Mouse (Mus musculus): ENCODE results near the gene Farsa.
"Not testable (repeated sequence)": the region's sequence is repeated elsewhere in the genome, so short reads cannot be mapped to it uniquely, and the experiment has no call there.

Gene Farsa

DNA sequence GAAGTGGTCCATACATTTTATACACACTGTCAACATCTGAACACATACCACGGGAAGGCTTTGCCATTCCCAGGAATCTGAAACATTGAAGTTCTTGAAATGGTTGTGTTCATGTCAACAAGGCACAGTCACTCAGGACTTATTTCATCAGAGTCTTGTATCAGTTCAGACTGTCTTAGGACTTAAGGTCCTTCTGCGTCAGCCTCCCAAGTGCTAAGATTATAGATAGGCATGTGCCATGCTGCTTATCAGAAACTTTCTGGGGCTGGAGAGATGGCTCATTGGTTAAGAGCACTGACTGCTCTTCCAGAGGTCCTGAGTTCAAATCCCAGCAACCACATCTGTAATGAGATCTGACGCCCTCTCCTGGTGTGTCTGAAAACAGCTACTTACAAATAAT is 17.6 kb downstream of the Farsa start:
- DNase-seq: no peak

DNA sequence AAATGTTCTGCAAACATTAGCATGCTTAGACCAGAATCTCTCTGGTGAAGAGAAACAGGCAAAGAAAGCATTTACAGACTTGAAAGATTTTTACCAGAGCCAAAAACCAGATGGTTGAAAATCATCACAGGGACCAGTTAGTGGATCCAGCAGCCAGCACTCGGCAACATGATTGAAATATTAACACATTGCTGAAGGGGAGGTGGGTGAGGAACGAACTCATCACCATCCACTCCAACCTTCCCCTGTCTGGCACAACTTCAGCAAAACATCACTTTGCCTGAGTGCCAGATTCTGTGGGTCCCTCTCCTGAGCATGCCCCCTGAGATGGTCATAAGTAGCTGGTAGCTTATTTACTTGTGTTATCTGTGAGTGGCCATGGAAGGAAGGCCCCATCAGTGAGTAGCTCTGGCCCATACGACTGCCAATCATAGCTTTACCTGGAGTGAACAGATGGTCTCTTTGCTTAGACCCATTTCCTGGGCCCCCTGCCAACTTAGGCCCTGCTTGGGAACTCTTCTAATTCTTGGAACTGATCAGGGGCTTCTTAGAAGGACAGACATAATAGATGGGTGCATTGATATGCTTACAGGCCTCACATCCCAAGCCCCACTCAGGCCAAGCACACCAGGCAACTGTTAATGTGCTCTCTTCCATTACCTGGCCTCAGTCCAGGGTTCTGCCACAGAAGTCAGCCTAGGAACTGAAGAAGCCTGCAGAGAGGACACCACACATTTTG is 20.7 kb downstream of the Farsa start:
- DNase-seq: no peak

DNA sequence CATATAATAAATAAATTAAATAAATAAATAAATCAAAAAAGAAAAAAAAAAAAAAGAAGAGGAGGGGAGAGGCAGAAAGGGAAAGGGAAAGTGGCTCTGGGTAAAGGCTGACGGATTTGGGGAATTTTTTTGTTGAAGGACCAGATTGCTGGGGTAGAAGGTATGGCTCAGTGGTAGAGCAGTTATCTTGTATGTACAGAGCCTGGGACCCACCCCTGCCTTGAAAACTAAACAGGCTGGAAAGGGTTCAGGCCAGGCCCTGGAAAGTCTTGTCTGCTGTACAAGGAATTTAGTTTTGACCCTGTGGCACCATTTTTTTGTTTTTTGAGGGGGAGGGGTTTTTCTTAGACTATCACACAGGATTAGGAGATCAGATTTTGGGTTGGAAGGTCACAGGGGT is 22.1 kb downstream of the Farsa start:
- no peak for DNase-seq

DNA sequence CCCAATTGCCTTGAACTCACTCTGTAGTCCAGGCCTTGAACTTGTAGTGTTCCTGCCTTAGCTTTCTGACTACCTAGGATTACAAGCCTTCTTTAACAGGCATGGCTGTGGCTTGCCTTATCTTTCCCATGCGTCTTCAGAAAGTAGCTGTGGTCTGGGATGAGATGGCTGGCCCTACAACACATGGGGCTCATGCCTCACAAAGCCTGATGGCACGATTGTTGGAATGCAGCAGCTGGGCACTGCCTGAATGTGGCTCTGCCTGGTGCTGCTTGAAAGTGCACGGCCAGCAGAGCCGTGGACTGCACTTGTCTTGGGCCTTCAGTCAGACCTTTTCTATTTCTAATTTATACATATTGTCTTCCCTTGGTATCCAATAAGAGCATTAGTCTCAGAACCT is 27.9 kb downstream of the Farsa start:
- no peak for DNase-seq

DNA sequence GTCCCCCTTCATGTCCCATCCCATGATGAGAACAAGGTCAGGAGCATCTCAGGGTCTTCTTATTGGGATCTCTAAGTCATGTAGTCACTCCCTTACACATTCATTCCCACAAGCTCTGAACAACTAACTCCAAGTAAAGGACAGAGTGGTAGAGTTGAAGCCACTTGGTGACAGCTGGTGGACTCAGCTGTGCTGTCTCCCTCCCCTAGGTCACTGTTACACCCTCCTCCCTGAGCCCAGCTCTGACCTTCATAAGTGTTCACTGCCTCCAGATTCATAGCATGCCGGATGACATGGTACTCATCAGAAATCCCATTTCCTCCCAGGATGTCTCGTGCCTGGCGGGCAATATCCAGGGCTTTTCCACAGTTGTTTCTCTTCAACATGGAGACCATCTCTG is 31.5 kb downstream of the Farsa start:
- no peak for DNase-seq

DNA sequence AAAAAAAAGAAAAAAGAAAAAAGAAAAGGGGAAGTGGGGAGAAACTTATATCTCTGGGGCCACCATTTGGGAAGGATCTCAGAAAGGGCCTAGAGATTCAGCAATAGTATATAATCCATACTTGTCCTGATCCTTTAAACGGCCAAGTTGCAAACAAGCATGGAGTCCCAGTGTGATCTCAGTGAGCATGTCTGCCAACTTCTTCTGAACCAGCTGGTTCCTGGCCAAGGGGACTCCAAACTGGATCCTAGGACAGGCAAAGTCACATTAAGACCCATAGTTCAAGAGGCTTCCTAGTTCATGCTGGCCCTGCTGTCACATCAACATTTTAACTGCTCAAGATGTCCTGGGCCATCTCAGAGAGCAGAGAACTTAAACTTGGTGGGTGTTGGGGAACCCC is 32.4 kb downstream of the Farsa start:
- DNase-seq: no peak

DNA sequence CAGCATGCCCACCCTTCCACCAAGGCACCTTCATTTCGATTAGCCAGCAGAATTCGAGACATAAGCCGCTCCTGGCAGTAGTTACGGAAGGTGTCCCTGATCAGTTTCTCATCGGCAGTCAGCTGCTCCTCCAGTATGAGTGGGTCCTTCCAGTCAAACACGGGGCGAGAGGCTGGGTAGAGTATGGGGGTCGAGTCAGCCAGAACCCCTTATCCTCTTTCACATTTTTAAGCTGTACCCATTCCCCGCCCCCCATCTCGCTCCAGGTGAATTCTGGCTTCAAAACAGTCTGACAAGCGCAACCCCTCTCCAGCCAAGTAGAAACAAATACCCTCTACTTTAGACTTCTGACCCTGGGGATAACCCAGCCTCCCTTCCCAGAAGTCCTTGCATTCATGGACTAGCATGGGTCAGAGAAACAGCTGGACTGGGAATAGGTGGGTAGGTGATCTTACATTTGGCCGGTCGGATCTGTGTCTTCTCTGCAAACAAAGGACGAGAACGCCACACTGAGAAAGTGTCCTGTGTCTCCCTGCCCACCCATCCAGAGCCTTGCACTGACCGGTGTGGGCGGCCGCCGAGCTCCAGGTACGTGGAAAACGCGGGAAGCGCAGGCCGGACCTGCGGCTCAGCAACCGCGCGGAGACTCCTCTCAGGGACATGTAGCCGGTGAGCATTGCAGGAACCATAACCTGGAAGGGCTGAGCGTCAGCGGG is 36.4 kb downstream of the Farsa start:
- peak; percentile 71 to 80 for DNase-seq

DNA sequence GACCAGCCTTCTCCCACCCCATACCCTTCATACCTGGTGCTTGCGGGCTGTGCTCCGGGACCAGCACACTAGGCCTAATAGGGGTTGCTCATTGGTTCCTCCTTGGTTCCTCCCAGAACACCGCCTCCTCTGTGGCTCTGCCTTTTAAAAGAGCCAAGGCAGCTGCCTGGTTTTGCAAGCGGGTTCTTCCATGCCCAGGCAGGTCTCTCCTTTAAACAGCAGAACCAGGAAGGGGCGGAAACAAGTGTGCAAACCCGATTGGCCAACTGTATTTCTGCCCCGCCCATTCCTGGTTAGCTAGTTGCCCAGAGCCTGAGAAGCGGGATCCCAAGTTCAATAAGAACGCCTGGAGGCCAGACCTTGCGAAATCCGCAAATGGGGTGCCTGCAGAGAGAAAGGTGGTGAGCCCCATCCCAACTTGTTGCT is 36.9 kb downstream of the Farsa start, which contains the start of gene Gcdh:
Gcdh (minus strand) TSS at position 213 of the 426 bp plus-strand sequence.
- peak; percentile 94 to 99 for DNase-seq

DNA sequence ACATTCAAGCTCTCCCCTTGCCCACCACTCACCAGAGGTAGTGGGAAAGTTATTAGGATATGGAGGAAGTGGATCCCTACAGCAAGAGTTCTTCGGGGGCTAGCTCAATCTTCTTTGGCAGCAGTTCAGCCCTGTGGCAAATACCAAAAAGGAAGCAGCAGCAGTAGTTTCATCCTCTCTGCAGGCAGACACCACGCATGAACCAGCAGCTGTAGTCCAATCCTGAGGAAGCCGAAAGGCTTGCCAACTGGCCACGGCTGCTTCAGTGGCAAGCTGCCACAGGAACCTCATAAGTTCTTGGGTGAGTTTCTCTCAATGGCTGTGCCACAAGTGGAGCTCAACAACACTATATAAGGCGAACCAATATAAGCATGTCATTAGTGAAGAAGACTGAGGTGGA is 39.2 kb downstream of the Farsa start:
- no peak for DNase-seq

DNA sequence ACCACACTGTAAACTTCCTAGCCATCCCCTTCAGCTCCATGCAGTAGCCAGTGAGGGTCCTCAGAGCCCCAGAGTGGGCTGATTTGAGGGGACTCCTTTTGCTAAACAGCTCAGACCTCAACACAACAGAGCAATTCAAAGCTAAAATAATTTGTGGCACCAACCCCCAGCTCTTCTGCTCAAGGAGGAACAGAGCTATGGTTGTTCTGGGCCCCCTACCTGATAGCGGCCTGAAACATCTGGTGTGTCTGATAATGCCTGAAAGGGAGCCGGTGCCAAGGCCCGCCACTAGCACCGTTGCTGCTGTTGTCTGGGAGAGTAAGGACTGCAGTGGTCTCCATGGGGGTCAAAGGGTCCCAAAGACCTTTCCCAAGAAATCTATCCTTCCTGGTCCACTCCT is 44.3 kb downstream of the Farsa start:
- no peak for DNase-seq

DNA sequence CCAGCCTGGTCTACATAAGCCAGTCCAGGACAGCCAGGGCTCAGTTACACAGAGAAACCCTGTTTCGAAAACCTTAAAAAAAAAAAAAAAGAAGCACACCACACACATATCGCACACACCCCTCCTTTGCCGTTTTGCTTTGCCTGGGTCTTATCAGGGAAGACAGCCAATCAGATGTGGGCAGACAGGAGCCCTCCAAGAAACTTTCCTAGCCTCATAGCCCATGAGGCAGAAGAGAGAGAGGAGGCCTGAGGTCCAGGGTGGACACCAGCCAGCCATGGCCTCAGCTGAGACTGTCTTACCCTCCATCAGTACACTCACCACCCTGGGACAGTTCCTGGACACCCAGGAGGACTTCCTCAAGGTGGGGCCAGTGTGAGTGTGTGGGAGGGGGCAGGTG is 45.0 kb downstream of the Farsa start, which contains the start of gene Klf1:
Klf1 (plus strand) TSS at position 177 of the 400 bp plus-strand sequence.
- DNase-seq: no peak

DNA sequence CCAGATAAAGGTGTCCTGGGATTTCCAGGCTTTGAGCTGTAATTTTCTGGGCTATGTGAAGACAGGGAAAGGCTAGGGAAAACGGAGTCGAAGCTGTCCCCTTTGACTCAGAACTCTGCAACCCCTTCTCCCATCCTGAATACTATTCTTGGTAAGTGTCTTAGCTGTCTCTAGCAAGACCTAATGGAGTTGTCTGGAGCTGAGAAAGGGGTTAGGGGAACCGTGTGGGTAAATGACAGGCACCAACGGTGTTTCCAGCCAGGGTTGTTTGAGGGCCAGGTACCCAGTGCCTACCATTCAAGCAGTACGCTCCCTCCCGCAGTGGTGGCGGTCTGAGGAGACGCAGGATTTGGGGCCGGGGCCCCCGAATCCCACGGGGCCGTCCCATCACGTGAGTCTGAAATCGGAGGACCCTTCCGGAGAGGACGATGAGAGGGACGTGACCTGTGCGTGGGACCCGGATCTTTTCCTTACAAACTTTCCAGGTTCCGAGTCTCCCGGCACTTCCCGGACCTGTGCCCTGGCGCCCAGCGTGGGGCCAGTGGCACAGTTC is 45.7 kb downstream of the Farsa start:
- no peak for DNase-seq

DNA sequence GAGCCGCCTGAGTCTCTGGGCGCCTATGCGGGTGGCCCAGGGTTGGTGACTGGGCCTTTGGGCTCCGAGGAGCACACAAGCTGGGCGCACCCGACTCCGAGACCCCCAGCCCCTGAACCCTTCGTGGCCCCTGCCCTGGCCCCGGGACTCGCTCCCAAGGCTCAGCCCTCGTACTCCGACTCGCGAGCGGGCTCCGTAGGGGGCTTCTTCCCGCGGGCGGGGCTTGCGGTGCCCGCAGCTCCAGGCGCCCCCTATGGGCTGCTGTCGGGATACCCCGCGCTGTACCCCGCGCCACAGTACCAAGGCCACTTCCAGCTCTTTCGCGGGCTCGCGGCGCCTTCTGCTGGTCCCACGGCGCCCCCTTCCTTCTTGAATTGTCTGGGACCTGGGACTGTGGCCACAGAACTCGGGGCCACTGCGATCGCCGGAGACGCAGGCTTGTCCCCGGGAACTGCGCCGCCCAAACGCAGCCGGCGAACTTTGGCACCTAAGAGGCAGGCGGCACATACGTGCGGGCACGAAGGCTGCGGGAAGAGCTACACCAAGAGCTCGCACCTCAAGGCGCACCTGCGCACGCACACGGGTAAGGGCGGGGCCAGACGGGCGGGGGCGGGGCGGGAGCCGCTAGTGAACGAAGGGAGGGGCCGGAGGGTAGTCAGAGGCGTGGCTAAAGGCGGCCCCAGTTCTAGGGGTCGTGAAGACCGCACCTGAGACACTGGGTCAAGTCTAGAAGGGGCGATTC is 46.3 kb downstream of the Farsa start:
- DNase-seq: peak; percentile 96 to 98

DNA sequence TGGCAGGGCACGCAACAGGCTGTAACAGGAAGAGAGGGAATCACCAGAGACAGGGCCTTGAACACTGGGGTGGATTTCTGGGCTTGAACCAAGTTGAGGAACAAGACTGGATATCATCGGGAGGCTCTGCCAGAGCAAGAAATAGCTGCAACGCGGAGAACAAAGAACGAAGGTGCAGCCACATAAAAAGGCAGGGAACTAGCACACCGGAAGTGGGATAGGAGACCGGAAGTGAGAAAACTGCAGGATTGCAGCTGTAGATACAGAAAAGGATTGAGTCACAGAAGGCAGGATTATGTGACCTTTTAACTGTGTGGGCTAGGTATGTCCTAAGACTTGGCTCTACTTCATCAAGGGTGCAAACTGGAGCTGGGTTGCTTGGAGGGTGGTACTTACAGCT is 47.6 kb downstream of the Farsa start:
- no peak for DNase-seq

DNA sequence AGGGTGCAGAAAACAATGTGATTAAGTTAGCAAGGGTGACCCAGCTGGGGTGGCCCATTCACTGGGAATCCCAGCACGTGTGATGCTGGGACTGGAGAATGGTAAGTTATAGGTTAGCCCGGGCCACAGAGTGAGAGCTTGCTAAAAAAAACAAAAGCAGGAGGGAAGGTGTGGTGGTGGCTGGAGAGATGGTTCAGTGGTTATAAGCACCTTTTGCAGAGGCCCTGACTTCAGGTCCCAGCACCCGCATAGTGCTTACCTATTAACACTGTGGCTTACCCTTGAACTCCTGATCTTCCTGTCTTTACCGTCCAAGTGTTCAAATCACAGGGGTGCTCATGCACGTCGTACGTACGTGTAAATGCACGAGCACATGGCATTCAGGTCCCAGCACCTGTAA is 50.2 kb downstream of the Farsa start:
- no peak for DNase-seq

DNA sequence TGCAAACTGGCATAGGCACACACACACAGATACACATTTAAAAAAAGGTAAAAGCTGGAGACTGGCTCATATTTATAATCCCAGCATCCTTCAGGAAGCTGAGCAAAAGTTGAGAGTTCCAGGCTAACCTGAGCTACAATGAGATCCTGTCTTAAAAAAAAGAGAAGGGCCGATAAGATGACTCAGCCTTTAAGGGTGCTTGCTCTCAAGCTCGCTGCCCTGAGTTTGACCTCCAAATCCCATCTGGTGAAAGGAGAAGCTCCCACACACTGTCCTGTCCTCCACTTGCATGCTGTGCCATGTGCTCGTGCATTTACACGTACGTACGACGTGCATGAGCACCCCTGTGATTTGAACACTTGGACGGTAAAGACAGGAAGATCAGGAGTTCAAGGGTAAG is 50.7 kb downstream of the Farsa start:
- no peak for DNase-seq

DNA sequence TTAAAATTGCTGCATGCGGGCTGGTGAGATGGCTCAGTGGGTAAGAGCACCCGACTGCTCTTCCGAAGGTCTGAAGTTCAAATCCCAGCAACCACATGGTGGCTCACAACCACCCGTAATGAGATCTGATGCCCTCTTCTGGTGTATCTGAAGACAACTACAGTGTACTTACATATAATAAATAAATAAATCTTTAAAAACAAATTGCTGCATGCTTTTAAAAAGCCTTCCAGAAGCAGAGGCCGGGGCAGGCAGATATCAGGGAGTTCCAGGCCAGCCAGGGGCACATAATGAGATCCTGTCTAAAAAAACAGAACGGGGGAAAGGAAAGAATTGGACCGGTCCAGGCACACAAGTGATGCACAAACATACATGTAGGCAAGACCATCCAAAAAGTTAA is 51.2 kb downstream of the Farsa start:
- DNase-seq: not testable (repeated sequence)

DNA sequence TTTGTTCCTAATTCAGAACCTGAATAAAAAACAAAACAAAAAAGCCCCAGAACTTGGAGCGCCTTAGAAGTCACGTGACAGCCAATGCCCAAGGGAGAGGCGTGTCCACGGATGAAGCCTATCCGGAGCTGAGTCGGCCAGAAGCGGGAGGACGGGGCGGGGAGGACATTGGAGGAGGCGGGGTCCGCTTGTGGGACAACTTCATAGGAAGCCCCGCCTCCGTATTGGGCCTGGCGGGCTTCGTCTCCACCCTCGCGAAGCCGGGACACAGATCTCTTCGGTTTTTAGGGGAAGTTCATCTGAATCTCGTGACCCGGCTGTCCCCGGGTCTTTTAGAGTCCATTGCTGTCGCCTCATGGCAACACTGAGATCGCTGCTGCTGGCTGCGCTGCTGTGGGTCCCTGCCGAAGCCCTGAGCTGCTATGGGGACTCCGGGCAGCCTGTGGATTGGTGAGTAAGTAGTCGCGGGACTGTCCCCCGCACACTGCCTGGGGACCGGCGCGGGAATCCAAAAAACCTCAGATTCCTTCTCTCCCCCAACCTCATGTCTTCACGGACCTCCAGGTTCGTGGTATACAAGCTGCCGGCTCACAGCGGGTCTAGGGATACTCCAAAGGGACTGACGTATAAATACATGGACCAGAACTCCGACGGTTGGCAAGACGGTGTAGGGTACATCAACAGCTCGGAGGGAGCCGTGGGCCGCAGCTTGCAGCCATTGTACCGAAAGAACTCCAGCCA is 51.8 kb downstream of the Farsa start, which contains the start of gene Dnase2a:
Dnase2a (plus strand) TSS at position 140 of the 741 bp plus-strand sequence.
- DNase-seq: peak; percentile 98 to 99

DNA sequence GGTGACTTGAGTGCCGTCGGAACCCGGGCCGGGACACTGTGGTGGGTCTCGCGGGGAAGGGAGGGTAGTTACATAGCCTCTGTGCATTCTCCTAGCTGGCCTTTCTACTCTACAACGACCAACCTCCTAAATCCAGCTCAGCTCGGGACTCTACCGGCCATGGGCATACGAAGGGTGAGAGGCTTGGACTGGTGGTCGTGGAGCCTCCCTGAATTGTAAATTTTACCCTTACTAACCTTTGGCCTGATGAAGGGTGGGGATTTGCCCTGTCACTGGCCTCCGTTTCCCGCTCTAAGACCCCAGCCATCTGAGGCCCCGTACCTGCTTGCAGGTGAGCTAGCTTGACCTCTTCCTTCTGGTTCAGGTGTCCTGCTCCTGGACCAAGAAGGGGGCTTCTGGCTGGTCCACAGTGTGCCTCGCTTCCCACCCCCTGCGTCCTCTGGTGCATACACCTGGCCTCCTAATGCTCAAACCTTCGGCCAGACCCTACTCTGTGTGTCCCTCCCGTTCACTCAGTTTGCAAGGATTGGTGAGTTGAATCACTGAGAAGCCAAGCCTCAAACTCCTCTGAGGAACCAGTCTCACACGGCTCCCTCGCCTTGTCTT is 52.5 kb downstream of the Farsa start:
- no peak for DNase-seq

DNA sequence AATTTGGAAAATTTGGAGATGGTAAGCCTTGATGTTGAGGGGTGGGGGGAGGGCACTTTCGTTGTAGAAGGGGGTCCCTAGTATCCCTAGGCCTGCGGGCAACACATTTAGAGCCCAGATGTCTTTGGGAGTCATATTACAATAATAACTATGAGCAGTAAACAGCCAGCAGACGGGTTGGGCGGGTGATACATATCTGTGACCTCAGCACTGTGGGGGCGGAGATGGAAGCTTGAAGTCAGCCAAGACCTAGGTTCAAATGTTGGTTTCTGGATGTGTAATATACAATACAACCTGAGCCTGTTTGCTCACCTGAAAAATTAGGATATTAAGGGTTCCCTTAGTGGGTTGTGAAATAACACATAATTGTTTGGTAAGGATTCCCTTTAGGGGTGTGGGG is 53.2 kb downstream of the Farsa start:
- no peak for DNase-seq

DNA sequence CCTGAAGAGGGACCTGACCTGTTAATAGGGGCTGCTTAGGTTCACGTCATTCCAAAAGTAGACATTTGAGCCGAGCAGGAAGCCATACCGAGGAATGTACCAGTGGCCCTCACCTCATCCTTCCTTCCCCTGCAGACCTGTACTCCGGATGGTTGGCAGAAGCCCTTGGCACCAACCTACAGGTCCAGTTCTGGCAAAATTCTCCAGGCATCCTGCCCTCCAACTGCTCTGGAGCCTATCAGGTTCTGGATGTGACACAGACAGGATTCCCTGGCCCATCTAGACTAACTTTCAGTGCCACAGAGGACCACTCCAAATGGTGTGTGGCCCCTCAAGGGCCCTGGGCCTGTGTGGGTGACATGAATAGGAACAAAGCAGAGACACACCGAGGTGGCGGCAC is 53.8 kb downstream of the Farsa start:
- DNase-seq: no peak

DNA sequence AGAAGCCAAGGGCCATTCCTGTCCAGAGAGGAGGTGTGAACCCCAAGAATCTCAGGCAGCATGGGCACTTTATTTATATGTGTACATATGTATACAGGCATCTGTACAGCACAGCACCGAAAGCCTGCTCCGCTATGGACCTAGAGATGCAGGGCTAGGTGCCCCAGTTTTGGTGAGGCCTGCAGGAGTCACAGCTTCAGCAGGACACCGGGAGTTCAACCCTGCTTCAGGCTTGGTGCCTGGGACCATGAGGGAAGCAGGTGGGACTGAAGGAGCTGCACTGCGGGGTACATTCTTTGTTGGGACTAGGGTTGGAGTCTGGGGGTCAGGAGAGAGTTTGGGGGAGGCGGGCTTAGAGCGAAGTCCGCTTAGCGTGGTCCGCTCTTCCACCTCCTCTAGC is 55.1 kb downstream of the Farsa start:
- DNase-seq: no peak
